Mouse (Mus musculus) limb, embryonic 13.5 days (tissue): ENCODE data around the gene Snx7. TPM values are rescaled to one million over a fixed set of nuclear protein-coding genes. Genes with fewer than 3 reads are reported as not detected.

Experiments used
- ATAC-seq: fragments of 200-750 bp; cut with Nextera tagmentation; 2 replicates; pipeline ENCODE4 v1.8.0; 2017; ENCODE audit warnings: low read depth, moderate number of reproducible peaks, moderate TSS enrichment; ENCODE audit not compliant: low FRiP score
- H3K27ac ChIP-seq: fragments of 300-500 bp; sonication (generic); 2 replicates; pipeline ENCODE4 v1.5.1; 2015; ENCODE audit warnings: inconsistent platforms, mild to moderate bottlenecking, moderate library complexity
- H3K27me3 ChIP-seq: fragments of 300-500 bp; sonication (generic); 2 replicates; pipeline ENCODE4 v1.6.1; 2015; ENCODE audit warnings: mild to moderate bottlenecking, inconsistent platforms
- H3K36me3 ChIP-seq: fragments of 300-500 bp; sonication (generic); 2 replicates; pipeline ENCODE4 v1.6.1; 2015; ENCODE audit warnings: inconsistent platforms, mild to moderate bottlenecking, moderate library complexity
- H3K4me1 ChIP-seq: fragments of 300-500 bp; sonication (generic); 2 replicates; pipeline ENCODE4 v1.6.1; 2015; ENCODE audit warnings: inconsistent platforms
- H3K4me2 ChIP-seq: fragments of 300-500 bp; sonication (generic); replicated peaks from 2 replicates; pipeline ENCODE4 v1.6.1; 2015; ENCODE audit warnings: inconsistent platforms, mild to moderate bottlenecking, moderate library complexity
- H3K4me3 ChIP-seq: fragments of 300-500 bp; sonication (generic); 2 replicates; pipeline ENCODE4 v1.5.1; 2015; ENCODE audit warnings: moderate library complexity, mild to moderate bottlenecking, inconsistent platforms
- H3K9ac ChIP-seq: fragments of 300-500 bp; sonication (generic); 2 replicates; pipeline ENCODE4 v1.6.1; 2015; ENCODE audit warnings: mild to moderate bottlenecking, inconsistent platforms
- H3K9me3 ChIP-seq: fragments of 300-500 bp; sonication (generic); 2 replicates; pipeline ENCODE4 v1.6.1; 2016; ENCODE audit warnings: inconsistent platforms
- WGBS: fragments of 180-500 bp; shearing (Covaris S2); methylation state at CpG from one replicate; pipeline ENCODE4 v1.1.7; 2015; 5-methylcytosine and 5-hydroxymethylcytosine counted together
- polyA plus RNA-seq: library from polyadenylated mRNA; unstranded; fragments of >200 nt; fragmentation: Nextera tagmentation; extraction: Ambion mirVana; gene quantifications from 2 replicates; pipeline ENCODE4 v1.2.1, GENCODE M21; 2015

Gene Snx7
- polyA plus RNA-seq: 28.7 and 29.4 TPM in 2 replicates

DNA sequence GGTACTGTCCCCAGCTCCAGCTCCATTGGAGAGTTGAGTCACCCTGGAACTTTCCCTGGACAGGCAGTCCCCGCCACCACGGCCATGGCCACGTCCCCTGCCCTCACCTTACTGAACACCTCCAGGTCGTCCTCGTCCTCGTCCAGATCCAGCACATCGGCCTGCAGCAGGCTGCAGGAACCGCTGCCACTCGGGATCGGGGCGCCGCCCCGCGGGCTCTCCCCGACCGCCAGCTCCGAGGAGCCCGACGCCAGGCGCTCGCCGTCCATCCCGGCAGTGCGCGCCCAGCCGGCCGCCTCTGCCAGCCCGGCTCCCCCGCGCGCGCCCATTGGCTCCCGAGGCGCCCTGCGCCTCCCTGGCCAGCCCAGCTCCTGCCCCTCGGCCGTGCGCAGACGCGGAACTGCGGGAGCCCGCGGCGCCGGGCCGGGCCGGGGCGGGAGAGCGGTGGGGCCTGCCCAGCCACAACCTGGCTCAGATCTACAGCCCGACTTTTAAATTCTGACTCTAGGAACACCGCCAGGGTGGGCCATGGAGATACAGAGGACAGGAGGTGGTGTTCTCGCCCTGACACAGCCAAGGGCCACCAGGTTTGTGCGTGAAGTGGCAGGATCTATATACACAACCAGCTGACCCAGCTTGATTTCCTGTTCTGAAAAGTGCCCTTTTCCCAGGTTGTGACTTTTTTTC is at the start of gene Snx7:
Snx7 (minus strand) TSS at position 300 of the 687 bp plus-strand sequence.
- peak; percentile 98 for ATAC-seq

DNA sequence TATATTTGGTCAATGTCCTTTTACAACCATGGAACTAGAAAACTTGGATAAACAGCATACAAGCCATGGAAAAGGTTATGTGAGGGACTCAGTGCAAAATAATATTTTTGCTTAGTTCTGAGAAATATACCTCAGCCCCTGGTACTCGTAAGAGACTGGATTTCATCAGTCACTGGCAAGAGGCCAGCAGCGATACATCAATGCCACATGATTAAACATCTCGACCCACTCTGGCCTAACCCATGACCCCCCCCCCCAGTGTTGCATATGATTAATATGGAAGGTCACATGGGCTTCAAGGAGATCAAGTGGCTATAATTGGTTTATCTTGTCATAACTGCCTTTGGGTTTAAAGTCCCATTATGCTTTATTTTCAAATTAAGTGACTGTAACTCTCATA is 46.7 kb upstream of the Snx7 start:
- Histone ChIP-seq H3K27ac (no peak overlapping the region), H3K4me3 (no peak overlapping the region), H3K4me2 (no peak overlapping the region), H3K36me3 (no peaks in the 10 kb centered on the region), H3K9ac (no peak overlapping the region), H3K9me3 (no peaks in the 10 kb centered on the region), H3K4me1 (no peaks in the 10 kb centered on the region), H3K27me3 (no peaks in the 10 kb centered on the region)
- WGBS: 72% methylated on average over 3 of the region's 3 CpGs
- ATAC-seq: no peak

More for the DNA sequence above, at the start of gene Snx7:
- Histone ChIP-seq H3K9ac (peak within 1 kb of the TSS; percentile 77), H3K27me3 (no peaks in the 10 kb centered on the region), H3K4me1 (peaks cover 16% of the 10 kb centered on the region), H3K4me3 (peak within 1 kb of the TSS; percentile 64), H3K36me3 (no peaks in the 10 kb centered on the region), H3K4me2 (peak within 1 kb of the TSS; percentile 70), H3K27ac (peak within 1 kb of the TSS; percentile 82), H3K9me3 (no peaks in the 10 kb centered on the region)
- under 1% methylated on average over 52 of the region's 53 CpGs for WGBS

DNA sequence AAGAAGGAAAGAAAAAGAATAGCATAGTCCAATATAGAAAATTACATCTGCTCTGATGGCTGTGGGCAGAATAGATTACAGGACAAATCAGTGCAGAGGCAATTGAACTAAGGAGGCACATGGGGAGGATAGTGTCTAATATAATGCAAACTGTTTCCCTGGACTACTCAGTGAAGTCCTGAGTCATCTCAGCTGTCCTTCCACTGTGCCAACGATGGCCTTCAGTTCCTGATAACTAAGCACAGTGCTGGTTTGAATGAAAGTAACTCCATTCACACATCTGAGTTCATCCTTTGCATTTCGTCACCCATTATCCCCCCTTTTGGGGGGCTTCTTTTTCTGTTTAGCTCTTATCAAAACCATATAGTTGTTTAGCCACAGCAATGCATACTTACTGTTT is 25.0 kb upstream of the Snx7 start:
- no peaks in the 10 kb centered on the region for H3K4me1 ChIP-seq
- no peak overlapping the region for H3K4me3 ChIP-seq
- WGBS: 76% methylated on average over 2 of the region's 2 CpGs
- no peak overlapping the region for H3K9ac ChIP-seq
- H3K27ac ChIP-seq: no peak overlapping the region
- H3K27me3 ChIP-seq: no peaks in the 10 kb centered on the region
- no peaks in the 10 kb centered on the region for H3K36me3 ChIP-seq
- H3K4me2 ChIP-seq: no peak overlapping the region
- ATAC-seq: no peak
- no peaks in the 10 kb centered on the region for H3K9me3 ChIP-seq

DNA sequence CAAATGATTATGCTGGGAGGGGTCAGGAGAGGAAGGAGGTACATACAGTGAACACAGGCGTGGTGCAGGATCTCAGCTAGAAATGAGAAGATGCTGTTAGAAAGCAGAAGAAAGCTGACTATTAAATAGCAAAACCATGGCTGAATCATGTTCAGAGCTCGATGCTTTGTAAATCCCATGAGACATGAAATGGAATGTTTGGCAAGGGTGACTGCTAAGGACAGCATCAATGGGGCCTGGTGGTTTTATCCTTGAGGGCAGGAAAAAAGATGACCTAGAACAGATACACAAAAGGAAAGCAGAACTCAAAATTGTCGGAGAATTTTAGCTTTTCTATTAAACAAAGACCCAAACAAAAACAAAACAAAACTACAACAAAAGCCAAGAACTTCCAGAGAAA is 6.7 kb upstream of the Snx7 start:
- no peaks in the 10 kb centered on the region for H3K4me1 ChIP-seq
- no peak for ATAC-seq

DNA sequence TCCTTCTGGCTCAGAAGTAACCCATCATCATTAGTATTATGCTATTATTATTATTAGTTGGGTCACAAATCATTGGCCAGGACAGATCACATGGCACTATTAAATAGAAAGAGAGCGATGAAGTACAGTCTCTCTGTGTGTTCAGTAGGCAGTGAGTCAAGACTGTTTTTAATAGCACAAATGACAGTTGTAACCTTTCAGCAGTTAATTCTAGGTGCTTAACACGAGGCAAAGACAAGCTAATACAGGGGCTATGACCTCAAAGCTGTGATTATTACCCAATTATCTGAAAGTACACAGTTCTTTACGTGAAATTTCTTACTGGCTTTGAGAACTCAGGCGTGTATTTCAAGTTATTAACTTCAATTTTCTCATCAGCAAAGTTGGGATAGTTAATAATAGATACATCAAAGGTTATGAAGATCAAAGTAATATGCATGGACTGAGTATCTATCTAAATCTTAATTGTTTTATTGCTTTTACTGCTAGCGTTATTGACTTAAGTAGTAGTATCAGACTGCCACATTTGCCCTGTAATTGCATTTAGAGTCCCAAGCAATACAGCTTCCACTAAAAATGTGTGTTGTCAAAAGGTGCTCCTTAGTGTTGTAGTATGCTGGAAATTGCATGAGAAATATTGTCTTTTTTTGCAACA is 4.6 kb upstream of the Snx7 start:
- H3K27ac ChIP-seq: no peak overlapping the region
- no peaks in the 10 kb centered on the region for H3K9me3 ChIP-seq
- no peaks in the 10 kb centered on the region for H3K36me3 ChIP-seq
- H3K9ac ChIP-seq: no peak overlapping the region
- no peak for ATAC-seq
- H3K4me1 ChIP-seq: no peaks in the 10 kb centered on the region
- H3K27me3 ChIP-seq: no peaks in the 10 kb centered on the region
- no peak overlapping the region for H3K4me3 ChIP-seq
- WGBS: 50% methylated on average over 5 of the region's 5 CpGs
- H3K4me2 ChIP-seq: no peak overlapping the region

More for the DNA sequence above, 6.7 kb upstream of the Snx7 start:
- no peak overlapping the region for H3K27ac ChIP-seq
- no peaks in the 10 kb centered on the region for H3K27me3 ChIP-seq
- no peak overlapping the region for H3K4me2 ChIP-seq
- H3K9me3 ChIP-seq: no peaks in the 10 kb centered on the region
- H3K9ac ChIP-seq: no peak overlapping the region
- H3K4me3 ChIP-seq: no peak overlapping the region
- WGBS: 75% methylated on average over 3 of the region's 3 CpGs
- H3K36me3 ChIP-seq: no peaks in the 10 kb centered on the region

DNA sequence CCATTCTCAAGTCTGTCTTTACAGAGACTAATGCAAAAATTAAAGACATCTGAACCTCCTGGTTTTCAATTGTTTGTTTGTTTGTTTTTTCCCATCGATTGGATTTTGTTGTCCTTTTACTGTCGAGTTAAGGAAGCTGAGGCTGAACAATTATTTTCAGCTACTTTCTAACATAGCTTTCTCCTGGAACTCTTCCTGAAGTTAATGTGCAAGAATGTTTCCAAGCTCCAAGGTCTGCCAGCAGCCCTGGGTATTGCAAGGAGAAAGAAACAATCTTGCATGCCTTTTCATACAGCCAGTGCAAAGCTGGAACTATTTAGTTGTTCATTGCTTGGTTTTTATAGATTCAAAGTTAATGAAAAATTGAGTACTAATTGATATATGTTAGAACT is 584 bp upstream of the Snx7 start:
- H3K27ac ChIP-seq: peak overlapping the region; percentile 82
- peak overlapping the region; percentile 70 for H3K4me2 ChIP-seq
- H3K36me3 ChIP-seq: no peaks in the 10 kb centered on the region
- peak overlapping the region; percentile 77 for H3K9ac ChIP-seq
- H3K4me1 ChIP-seq: peaks cover 16% of the 10 kb centered on the region
- H3K4me3 ChIP-seq: peak overlapping the region; percentile 64
- 14% methylated on average over 2 of the region's 2 CpGs for WGBS
- no peak for ATAC-seq
- no peaks in the 10 kb centered on the region for H3K9me3 ChIP-seq
- H3K27me3 ChIP-seq: no peaks in the 10 kb centered on the region

DNA sequence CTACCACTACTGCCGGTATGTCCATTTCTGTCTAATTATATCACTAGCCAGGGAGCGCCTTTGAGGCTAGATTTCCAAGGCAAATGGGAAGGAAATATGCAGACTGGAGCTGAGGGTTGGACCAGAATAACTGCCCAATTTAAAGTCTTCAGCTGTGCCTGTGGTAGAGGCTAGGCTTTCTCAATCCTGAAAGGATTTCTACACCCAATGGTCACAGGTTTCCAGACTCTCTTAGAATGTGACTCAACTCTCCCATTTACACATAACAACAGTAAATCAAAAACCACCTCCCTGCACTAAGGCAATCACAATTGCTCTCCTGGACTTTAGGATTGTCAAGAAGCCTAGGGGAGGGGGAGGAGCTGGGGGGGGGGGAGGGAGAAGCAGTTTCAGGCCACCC is 645 bp downstream of the Snx7 start:
- H3K36me3 ChIP-seq: no peaks in the 10 kb centered on the region
- no peak for ATAC-seq
- peak overlapping the region; percentile 77 for H3K9ac ChIP-seq
- no peaks in the 10 kb centered on the region for H3K9me3 ChIP-seq
- H3K27ac ChIP-seq: peak overlapping the region; percentile 33; the same call in 1 of the 2 replicates
- WGBS: 76% methylated on average over 2 of the region's 2 CpGs
- peaks cover 16% of the 10 kb centered on the region for H3K4me1 ChIP-seq
- peak overlapping the region; percentile 70 for H3K4me2 ChIP-seq
- H3K27me3 ChIP-seq: no peaks in the 10 kb centered on the region
- peak overlapping the region; percentile 64 for H3K4me3 ChIP-seq

DNA sequence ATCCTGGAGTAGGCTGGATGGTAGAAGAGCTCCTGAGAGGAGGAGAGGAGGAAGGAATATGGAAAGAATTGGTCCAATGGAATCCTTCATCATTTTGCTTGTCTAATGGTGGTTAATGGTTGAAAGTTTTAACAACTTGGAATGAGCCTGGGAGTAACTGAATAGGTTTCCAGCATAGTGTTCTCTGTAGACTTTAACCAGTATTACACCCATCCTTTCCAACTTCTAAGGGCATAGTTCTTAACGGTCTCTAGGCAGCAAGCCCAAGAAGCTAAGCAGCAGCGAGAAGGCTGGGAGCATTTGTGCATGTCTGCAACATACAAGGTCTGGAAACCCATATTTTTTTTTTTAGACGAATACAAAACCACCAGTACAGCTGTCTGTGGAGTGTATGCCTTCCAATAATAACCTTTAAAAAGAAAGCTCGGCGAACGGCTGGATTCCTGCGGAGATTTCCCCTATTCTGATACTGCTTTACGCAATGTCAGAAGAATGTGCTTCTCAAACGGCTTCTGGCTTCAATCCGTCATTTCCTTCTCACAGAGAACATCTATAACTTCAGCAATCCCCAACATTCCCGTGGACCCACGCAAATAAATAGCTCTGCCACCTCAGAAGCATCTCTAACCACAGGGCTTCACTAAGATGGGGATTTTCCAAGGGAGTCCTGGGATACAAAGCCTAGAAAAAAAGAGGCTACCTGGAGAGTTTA is 1.9 kb downstream of the Snx7 start:
- Histone ChIP-seq H3K27me3 (no peaks in the 10 kb centered on the region), H3K4me2 (peak overlapping the region; percentile 70), H3K4me3 (peak overlapping the region; percentile 64), H3K27ac (0 out of 2 replicates have a peak overlapping the region, but pooled peaks have one; percentile 10), H3K9ac (no peak overlapping the region), H3K9me3 (no peaks in the 10 kb centered on the region), H3K4me1 (peaks cover 16% of the 10 kb centered on the region), H3K36me3 (no peaks in the 10 kb centered on the region)
- no peak for ATAC-seq
- WGBS: 48% methylated on average over 12 of the region's 12 CpGs

DNA sequence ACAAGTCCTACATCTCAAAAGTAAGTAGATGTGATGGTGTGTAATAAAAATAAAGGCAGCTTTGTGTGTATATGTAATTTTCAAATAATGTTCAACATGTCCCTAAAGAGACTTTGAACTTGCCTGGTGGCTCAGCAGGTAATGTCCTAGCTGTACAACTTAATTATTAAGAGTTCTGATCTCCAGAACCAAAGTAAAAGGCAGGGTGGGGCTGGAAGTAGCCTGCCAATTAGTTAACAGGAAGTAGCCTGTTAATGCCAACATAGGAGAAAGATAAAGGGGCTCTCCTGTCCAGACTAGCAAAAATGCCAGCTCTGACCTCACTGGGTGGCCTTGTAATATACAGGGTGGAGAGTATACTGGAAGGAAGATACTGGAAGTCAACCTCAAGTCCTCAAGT is 3.1 kb downstream of the Snx7 start:
- Histone ChIP-seq H3K9me3 (no peaks in the 10 kb centered on the region), H3K36me3 (no peaks in the 10 kb centered on the region), H3K4me2 (no peak overlapping the region), H3K9ac (no peak overlapping the region), H3K4me3 (no peak overlapping the region), H3K4me1 (peaks cover 16% of the 10 kb centered on the region), H3K27ac (no peak overlapping the region), H3K27me3 (no peaks in the 10 kb centered on the region)
- no peak for ATAC-seq

DNA sequence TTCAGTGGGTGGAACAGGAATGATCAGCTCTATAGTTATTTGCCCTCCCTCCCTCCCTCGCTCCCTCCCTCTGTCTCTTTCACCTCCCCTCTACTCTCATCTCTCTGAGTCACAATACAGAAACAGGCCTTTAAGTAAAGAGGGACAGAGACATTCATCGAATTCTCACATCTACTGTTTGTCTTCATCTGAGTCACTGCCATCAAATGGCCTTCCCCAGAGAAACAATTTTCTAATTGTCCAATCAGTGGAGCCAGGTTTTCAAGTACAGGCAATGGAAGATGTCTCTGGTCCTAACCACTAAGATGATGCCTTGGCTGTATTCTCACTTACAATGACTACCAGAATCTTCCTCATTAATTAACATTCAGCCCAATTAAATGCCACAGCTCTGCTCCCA is 5.8 kb downstream of the Snx7 start:
- Histone ChIP-seq H3K9ac (no peak overlapping the region), H3K4me2 (no peak overlapping the region), H3K4me3 (no peak overlapping the region), H3K27me3 (no peaks in the 10 kb centered on the region), H3K4me1 (peaks cover 14% of the 10 kb centered on the region), H3K9me3 (no peaks in the 10 kb centered on the region), H3K27ac (no peak overlapping the region), H3K36me3 (no peaks in the 10 kb centered on the region)
- WGBS: 74% methylated on average over 2 of the region's 2 CpGs
- no peak for ATAC-seq

DNA sequence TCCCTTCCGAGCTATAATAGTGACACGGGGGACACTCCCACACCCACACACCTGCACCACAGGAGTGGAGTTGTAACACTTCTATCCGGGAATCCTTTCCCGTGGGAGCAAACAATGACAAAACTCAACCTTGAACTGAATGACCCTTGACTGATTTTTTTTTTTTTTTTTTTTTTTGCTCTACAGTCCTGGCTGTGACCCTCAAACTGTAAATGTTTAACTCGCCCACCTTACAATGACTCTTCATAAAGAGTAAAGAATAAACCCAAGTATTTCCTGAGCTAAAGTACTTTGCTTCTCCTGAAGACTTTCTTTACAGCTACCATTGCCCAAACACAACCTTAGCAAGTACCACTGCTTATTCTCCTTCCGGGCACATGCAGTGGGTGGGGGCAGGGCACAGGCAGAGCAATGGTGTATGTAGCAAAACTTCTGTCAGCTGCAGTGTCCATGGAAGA is 6.7 kb downstream of the Snx7 start:
- Histone ChIP-seq H3K27me3 (no peaks in the 10 kb centered on the region), H3K9ac (no peak overlapping the region), H3K27ac (no peak overlapping the region), H3K4me1 (peaks cover 5% of the 10 kb centered on the region; the same call in 1 of the 2 replicates), H3K9me3 (no peaks in the 10 kb centered on the region), H3K4me2 (no peak overlapping the region), H3K36me3 (no peaks in the 10 kb centered on the region), H3K4me3 (no peak overlapping the region)
- 90% methylated on average over 6 of the region's 6 CpGs for WGBS
- ATAC-seq: no peak

DNA sequence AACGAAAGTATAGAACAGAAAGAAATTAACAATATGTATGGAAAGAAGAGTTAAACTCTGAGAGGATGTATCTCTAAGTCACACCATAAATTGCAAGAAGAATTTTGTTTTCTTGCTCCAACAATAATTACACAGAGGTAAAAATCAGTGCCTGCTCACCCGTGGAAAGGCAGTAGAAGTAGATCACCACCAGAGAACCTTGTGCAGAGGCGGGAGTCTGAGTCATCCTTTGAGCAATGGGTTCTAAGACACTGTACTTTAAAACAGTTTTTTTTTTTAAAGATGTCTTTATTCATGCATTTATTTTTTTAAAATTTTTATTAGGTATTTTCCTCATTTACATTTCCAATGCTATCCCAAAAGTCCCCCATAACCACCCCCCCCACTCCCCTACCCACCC is 9.7 kb downstream of the Snx7 start:
- Histone ChIP-seq H3K9ac (no peak overlapping the region), H3K27ac (no peak overlapping the region), H3K27me3 (no peaks in the 10 kb centered on the region), H3K4me1 (no peaks in the 10 kb centered on the region), H3K9me3 (no peaks in the 10 kb centered on the region), H3K4me3 (no peak overlapping the region), H3K4me2 (no peak overlapping the region), H3K36me3 (no peaks in the 10 kb centered on the region)
- WGBS: 87% methylated on average over 3 of the region's 3 CpGs
- ATAC-seq: no peak
